Mouse (Mus musculus): ENCODE data around the gene Scgb2b7. TPM values are rescaled to one million over a fixed set of nuclear protein-coding genes. Genes with fewer than 3 reads are reported as not detected.
"Not testable (repeated sequence)": the region's sequence is repeated elsewhere in the genome, so short reads cannot be mapped to it uniquely, and the experiment has no call there.

The Scgb2b7 gene
- total RNA-seq (2012; rRNA removed) = not detected in 2 replicates
- total RNA-seq (2014; rRNA removed) = not detected in 2 replicates
- not detected in 2 replicates for polyA plus RNA-seq (2012; ENCODE audit: insufficient read length, low read depth)

GRCm38 (mm10) chr7:31705657-31706056 is at the start of gene Scgb2b7:
Gene Scgb2b7 (minus strand): TSS chr7:31705757.
- in situ Hi-C loops (cut with MboI; ENCODE audit: low pct_ligation_motif_present, low pct_unique_long_range_greater_than_20kb, low sequenced_read_pairs); H3K4me3 ChIP-seq (replicated peaks in 1 of 3; ENCODE audit: low read depth in 2 of 3, low read length in 2 of 3, poor library complexity in 1 of 3): not testable (repeated sequence)

GRCm38 (mm10) chr7:31712365-31712764 is 6.8 kb upstream of the Scgb2b7 start, which contains the start of gene Scgb1b7:
Gene Scgb1b7 (plus strand): TSS chr7:31712665.
- DNase-seq (ENCODE audit: extremely low read depth); H3K4me3 ChIP-seq (replicated peaks in 1 of 3; ENCODE audit: low read depth in 2 of 3, low read length in 2 of 3, poor library complexity in 1 of 3); H3K27me3 ChIP-seq (replicated peaks); H3K27ac ChIP-seq (ENCODE audit: insufficient read depth, low read depth); H3K79me2 ChIP-seq (replicated peaks; ENCODE audit: control insufficient read depth, extremely low read depth, insufficient read depth, poor library complexity, severe bottlenecking); H3K4me1 ChIP-seq (ENCODE audit: control insufficient read depth in 1 of 2, insufficient read depth in 2 of 2); H3K9ac ChIP-seq (ENCODE audit: insufficient read depth, low read depth); H3K9me3 ChIP-seq (replicated peaks; ENCODE audit: low read length); H3K36me3 ChIP-seq (replicated peaks in 1 of 2; ENCODE audit: control insufficient read depth in 1 of 2, insufficient read depth in 1 of 2, low read length in 1 of 2); H3K4me2 ChIP-seq (ENCODE audit: insufficient read depth, low read depth, poor library complexity, severe bottlenecking); dilution Hi-C loops (cut with MboI; ENCODE audit: extremely low pct_ligation_motif_present, extremely low pct_unique_long_range_greater_than_20kb, low sequenced_read_pairs); in situ Hi-C loops (cut with MboI; ENCODE audit: low pct_ligation_motif_present, low pct_unique_long_range_greater_than_20kb, low sequenced_read_pairs): not testable (repeated sequence)

More at GRCm38 (mm10) chr7:31705657-31706056, at the start of gene Scgb2b7:
- DNase-seq (ENCODE audit: extremely low read depth); H3K79me2 ChIP-seq (replicated peaks; ENCODE audit: control insufficient read depth, extremely low read depth, insufficient read depth, poor library complexity, severe bottlenecking); H3K9me3 ChIP-seq (replicated peaks; ENCODE audit: low read length); dilution Hi-C loops (cut with MboI; ENCODE audit: extremely low pct_ligation_motif_present, extremely low pct_unique_long_range_greater_than_20kb, low sequenced_read_pairs); H3K36me3 ChIP-seq (replicated peaks in 1 of 2; ENCODE audit: control insufficient read depth in 1 of 2, insufficient read depth in 1 of 2, low read length in 1 of 2); H3K4me1 ChIP-seq (ENCODE audit: control insufficient read depth in 1 of 2, insufficient read depth in 2 of 2); H3K4me2 ChIP-seq (ENCODE audit: insufficient read depth, low read depth, poor library complexity, severe bottlenecking); H3K27ac ChIP-seq (ENCODE audit: insufficient read depth, low read depth); H3K27me3 ChIP-seq (replicated peaks); H3K9ac ChIP-seq (ENCODE audit: insufficient read depth, low read depth): not testable (repeated sequence)

Other genes with a start within 250 kb of the Scgb2b7 start
- gene Scgb1b7, start 6.9 kb upstream of the Scgb2b7 start, total RNA-seq (2012; rRNA removed) = not detected in 2 replicates
- not detected in 2 replicates for gene Scgb1b7, start 6.9 kb upstream of the Scgb2b7 start, total RNA-seq (2014; rRNA removed)
- gene Scgb1b7, start 6.9 kb upstream of the Scgb2b7 start, polyA plus RNA-seq (2012; ENCODE audit: insufficient read length, low read depth) = not detected in 2 replicates